Mouse (Mus musculus): ENCODE results near the gene Zfp61.

DNA sequence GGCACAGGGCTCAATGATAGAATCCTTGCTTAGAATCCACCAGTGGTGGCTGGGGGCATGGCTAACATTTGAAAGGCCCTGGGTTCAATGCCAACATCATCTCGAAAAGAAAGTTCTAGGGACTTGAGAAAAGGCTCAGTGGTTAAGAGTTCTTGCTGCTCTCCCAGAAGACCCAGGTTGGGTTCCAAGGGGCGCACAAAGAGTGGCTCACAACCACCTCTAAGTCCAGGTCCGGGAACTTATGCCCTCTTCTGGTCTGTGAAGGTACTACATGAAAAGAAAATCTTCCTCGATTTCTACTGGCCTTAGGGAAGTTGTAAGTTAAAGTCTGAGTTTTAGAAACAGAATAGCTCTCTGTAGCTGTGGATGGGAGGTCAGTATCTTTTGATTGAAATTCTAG lies 14.9 kb downstream of the Zfp61 start:
- TF ChIP-seq POLR2A (IDR thresholded peaks at IDR 0.05; ENCODE audit: low read depth, low read length) (no peak), CTCF (IDR thresholded peaks at IDR 0.05; ENCODE audit: extremely low read depth, insufficient read depth, insufficient read length, insufficient replicate concordance) (0 out of 2 replicates have a peak, but pooled peaks have one; percentile 3)

Data from spleen, adult 2 months (tissue).